Mouse (Mus musculus) retina, postnatal 1 day (tissue): Measurements from ENCODE around the gene Gm49368.
"Not testable (repeated sequence)": the region's sequence is repeated elsewhere in the genome, so short reads cannot be mapped to it uniquely, and the experiment has no call there.

Source experiments
- DNase-seq: peaks from one replicate; pipeline ENCODE4 v3.0.0-alpha.2; 2012

Gene Gm49368

DNA sequence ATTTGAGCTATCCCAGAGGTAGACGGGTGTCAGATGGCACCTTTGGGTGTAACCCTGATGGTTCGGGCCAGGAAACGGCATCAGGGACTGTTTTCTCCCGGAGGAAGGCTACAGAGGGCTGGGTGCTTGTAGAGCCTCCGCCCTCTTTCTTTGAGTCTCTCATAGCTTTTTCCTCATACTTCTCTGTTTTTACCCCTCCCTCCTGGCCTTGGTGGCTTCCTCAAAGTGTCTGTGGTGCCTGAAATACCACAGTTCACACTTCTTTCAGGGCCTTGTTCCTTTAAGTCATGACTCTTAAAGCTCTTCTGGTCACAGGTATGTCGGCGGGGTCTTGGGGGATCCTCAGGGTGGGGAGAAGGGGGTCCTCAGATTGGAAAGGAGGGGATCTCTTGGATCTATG, at the start of gene Gm49368, which contains the start of gene Itgam:
Gene Gm49368 (plus strand): TSS at position 228 of the 400 bp plus-strand sequence.
Gene Itgam (plus strand): TSS at position 185 of the 400 bp plus-strand sequence.
- DNase-seq: no peak

GRCm38 (mm10) chr7:128013116-128013515, 49.4 kb upstream of the Gm49368 start:
- no peak for DNase-seq

DNA sequence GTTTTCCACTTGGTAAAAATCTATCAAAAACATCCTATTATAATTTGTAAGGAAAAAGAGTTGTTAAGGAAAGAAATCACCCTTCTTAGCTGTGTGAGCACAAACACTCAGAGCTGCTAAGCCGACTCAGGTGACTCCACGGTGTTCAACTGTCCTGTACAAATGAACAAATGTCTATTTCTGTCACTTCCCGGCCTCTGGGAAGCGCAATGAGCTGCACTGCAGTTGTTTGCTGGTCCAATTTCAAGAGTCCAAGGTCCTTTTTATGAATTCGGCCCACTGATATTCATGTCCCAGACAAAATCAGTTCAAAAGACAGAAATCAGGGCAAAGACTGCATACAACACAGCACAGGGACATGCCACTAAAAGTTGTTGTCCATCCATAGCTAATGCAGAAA, 46.3 kb upstream of the Gm49368 start:
- not testable (repeated sequence) for DNase-seq

- no peak for DNase-seq
Observed at GRCm38 (mm10) chr7:128016650-128017049, 45.8 kb upstream of the Gm49368 start.

GRCm38 (mm10) chr7:128018275-128018674, 44.2 kb upstream of the Gm49368 start:
- DNase-seq: no peak

DNA sequence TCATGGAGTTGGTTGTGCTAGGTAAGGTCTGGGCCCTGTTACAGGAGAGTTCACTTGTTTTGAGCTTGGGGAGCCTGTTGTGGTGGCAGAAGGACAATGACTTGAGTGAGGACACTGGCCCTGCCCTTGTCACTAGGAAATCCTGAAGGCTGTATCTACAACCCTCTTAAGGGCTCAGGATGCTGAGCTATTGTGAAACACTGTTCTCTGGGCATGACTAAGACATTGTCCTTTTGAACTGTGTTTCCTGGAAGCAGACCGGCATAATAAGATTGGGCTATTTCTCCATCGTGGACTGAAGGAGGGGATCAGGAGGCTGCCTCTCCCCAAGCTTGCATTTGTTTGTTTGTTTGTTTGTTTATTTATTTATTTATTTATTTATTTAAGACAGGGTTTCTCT, 43.3 kb upstream of the Gm49368 start:
- DNase-seq: no peak

- peak; percentile 15 for DNase-seq
Observed at GRCm38 (mm10) chr7:128022974-128023373, 39.5 kb upstream of the Gm49368 start.

DNA sequence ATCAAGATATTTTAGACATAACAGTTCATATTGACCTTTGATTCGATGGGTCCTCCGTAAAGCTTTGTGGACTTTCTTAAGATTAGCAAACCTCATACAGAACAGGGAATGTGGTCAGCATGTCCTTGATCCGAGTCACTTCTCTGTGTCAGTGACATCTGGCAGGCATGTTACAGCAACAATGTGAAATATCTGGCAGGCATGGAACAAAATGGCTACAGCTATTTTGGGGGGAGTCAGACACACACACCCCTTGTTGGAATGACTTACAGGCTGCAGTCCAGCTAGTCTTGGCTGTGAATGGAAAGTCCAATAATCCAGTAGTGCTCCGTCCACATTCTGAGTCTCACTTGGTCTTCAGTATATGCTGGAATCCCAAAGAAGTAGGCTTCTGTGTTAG, 38.9 kb upstream of the Gm49368 start:
- no peak for DNase-seq

DNA sequence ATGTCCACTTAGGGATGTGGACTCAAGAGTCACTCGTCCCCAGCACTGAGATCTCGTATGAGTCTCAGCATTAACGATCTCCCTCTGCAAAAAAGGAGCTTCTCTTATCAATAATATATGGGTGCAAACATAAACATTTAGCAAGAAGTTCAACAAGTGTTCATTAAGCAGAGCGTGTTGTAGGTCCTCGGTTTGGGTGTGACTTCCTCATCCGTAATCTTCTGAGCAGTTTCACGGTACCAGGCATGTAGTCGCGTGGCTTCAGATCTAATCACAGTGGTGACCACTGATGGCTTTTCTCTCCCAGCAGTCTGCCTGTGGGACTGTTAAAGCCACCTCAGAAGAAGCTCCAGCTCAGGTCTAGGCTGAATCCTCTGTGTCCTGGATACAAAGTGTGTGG, 38.1 kb upstream of the Gm49368 start:
- DNase-seq: no peak

DNA sequence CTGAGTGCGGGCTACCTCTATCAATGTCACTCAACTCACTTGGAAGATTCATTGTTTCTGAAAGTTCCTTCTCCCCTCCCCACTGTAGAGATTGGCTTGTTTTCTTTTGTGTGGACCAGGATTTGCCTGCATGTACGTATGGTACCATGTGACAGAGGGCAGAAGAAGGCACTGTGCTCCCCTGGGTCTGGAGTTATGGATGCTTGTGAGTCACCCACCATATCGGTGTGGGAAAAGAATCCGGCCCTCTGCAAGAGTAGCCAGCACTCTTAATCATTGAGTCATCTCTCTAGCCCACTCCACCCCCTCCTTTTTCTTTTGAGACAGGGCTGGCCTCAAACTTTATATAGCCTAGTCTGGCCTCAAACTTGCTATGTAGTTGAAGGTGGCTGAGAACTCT, 37.6 kb upstream of the Gm49368 start:
- no peak for DNase-seq

DNA sequence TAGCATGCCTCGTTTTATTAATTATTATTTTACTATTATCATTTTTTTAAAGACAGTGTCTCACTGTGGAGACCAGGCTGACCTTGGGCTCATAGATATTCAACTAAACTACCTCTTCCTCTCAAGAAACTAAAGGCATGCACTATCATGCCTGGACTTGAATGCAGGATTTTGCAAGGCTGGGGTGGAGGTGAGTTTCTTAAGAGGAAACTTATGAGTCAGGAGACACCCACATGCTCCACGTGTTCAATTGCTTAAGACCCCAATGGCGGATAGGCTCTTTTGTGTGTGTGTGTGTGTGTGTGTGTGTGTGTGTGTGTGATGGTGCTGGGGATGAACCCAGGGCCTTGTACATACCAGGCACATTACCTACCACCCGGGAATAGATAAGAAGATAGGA, 37.1 kb upstream of the Gm49368 start:
- no peak for DNase-seq

GRCm38 (mm10) chr7:128031403-128031976, 31.0 kb upstream of the Gm49368 start:
- peak; percentile 50 for DNase-seq

DNA sequence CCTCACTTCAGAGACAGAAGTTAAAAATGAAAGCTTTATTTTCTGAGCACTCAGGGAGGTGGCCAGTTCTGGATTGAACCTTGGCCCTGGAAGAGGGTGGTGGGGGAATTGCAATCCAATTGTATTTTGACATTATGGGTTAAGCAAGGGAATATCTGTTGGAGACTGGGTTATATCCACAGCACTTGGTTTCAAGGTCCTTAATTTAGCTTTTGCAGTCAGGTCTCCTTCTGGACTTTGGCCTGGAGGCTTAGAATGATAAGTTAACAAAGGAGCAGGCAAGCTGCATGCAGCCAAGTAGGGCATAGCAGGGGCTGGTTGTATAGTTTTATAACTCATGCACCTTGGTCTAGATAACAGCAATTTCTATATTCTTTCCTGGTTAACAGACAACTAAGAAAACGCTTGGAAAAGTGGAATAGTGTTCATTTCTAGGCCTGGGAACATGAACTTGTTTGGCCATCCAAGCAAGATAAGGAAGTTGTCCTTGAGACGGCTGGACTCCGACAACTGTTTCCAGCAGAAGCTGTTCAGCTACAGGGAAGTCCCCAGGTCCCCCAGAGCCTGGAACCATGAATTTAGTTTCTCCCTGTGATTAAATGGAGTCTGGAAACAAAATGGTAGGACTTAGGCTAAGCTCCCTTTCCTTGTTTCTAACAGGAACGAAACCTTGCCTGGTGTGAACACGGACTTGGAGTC, 30.0 kb upstream of the Gm49368 start:
- DNase-seq: no peak

DNA sequence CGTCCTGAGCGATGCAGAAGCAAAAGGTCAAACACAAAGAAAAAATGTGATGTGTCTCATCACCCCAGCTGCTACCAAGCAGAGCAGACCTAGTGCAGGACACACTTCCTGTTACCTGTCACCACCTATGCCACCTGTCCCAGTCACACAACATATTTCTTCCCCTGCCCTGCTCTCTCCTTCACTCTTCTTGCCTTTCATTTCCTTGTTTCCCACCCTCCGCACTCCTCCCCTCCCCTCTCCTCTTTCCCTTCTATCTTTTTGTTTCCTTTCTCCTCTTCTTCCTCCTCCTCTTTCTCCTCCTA, 29.5 kb upstream of the Gm49368 start:
- DNase-seq: no peak

DNA sequence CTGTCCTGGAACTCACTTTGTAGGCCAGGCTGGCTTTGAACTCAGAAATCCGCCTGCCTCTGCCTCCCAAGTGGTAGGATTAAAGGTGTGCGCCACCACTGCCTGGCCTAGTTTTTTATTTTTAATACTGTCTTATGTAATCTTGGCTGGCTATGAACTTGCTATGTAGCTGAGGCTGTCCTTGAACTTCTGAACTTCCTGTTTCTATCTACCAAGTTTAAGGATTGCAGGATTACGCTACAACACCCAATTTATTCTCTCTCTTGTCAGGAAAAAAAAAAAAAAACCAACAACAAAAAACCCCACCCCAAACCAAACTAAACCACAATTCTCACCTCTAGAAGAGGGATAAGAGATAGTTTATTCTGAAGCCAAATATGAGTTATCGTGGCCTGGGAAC, 28.9 kb upstream of the Gm49368 start:
- no peak for DNase-seq

DNA sequence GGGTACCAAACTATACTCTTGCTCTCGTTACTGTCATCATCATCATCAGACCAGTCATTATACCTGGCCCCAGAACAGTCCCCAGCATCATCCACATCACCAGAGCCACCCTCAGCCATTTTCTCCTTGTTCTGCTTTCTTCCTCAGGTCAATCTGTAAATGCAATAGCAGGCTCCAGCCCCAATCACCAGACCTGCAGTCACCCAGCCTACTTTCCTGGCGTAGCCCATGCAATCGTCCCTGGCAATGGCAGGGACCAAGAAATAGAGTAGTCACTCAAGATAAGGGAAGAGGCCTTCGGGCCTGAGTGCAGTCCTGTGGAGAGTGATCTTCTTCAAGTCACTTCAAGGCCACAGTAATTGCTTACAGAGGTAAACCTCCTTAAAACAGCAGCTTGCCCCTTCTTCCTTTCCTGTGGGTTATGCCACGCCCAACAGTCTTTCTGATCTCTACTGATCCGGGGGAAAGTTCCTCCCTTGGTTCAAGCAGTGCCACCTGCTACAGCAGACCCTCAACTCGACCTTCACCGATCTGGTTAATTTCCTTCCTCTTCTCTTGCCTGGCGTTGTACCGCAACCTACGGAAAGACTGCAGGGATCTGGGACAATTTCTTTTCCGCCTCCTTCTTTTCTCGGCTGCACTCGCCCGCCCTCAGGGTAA, 20.2 kb upstream of the Gm49368 start:
- DNase-seq: not testable (repeated sequence)

- no peak for DNase-seq
Observed at GRCm38 (mm10) chr7:128044142-128044785, 18.2 kb upstream of the Gm49368 start.

DNA sequence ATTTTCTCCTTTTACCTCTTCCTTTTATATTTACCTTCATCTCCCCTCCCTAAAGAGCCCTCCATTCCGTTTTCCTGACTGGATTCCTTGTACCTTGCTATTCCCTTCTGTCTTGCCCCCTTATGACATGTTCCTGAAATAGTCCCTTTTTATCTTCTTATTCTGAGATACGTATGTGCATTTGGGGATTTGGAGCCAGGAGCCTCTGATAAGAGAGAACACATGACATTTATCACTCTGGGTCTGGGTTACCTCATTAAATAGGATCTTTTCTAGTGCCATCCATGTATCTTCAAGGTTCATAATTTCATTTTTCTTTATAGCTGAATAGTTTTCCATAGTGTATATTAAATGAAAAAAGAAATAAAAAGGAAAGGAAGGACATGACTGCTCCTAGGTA, 16.8 kb upstream of the Gm49368 start:
- DNase-seq: no peak

GRCm38 (mm10) chr7:128048819-128049218, 13.7 kb upstream of the Gm49368 start:
- DNase-seq: no peak

DNA sequence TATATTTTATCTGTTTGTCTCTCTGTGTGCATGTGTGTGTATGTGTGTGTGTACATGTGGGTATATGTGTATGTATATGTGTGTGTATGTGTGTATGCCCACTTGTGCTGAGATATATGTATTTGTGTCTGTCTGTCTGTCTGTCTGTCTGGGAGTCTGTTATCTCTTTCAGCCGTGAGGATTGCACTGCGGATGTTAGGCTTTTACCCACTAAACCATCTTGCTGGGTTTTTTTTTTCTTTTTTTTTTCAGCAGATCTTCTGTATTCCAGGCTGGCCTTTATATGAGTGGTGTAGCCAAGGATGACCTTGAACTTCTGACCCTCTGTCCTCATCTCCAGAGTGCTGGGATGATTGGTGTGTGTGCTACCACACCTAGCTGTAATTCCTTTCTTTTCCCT, 13.2 kb upstream of the Gm49368 start:
- no peak for DNase-seq

GRCm38 (mm10) chr7:128050739-128051138, 11.7 kb upstream of the Gm49368 start:
- DNase-seq: no peak

- DNase-seq: no peak
Observed at GRCm38 (mm10) chr7:128053061-128053460, 9.4 kb upstream of the Gm49368 start.

DNA sequence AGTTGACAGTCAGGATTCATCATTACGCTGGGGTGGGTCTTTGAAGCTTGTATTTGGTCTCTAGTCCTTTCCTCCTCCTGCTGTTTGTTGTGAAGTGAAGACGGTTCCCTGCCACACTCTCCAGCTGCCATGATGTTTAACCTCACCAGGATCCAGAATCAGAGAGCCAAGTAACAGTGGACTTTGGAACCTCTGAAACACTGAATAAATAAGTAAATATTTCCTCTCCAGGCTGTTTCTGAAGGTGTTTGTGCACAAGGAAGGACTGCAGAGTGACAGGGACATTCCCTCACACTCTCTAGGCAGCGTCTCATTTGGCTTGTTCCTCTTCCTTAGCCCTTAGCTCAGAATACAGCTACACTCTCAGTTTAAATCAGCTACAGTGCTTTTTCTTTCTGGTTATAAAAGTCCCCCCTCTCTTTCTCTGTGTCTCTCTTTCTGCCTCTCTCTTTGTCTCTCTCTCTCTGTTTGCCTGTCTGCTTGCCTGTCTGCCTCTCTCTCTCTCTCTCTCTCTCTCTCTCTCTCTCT, 5.5 kb upstream of the Gm49368 start:
- no peak for DNase-seq

DNA sequence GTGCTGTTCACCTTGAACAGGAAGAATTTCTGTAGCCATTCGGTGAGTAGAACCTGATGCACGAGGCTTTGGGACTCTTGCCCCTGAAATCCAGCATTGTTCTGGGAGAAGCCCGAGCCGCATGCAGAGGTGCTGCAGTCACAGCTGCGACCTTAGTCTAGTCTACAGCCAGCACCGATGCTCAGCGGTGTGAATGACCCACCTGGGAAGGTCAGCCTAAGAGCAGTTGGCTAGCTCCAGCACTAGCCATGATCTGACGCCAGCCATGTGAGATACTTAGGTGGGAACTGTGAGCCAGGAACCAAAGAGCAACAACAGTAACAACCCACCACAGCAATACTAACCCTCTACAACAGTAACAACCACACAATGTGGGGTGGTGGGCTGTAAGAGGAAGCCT, 4.6 kb upstream of the Gm49368 start:
- DNase-seq: no peak
